9 mouse cellular contexts compared by ENCODE assay signal in genomic region chr6:142962476-142962875, GRCm38 (mm10). TPM values are rescaled to one million over a fixed set of nuclear protein-coding genes. Genes with fewer than 3 reads are reported as not detected.
DNase-seq lines count a peak whose midpoint lies in the region; ATAC-seq and TF ChIP-seq lines count a peak whose summit lies in the region.
"Had no signal": no experiment of that assay in that cellular context is flagged by ENCODE, and none has a peak within 500 bp of the region (broad histone marks: within the 10 kb centered on the region; RNA-seq: fewer than 3 reads in every experiment).

No protein-coding gene starts in this region.

- H3K4me3 ChIP-seq in kidney, embryonic 14.5 days (ENCODE audit: low read length): peak overlapping the region; percentile 54
- H3K4me3 ChIP-seq in cortical plate, adult 2 months (ENCODE audit: insufficient read depth, low read length): peak overlapping the region; percentile 63
- peak overlapping the region; percentile 83 for H3K4me3 ChIP-seq in forebrain, embryonic 16.5 days (replicated peaks; ENCODE audit: low read length)
- peak overlapping the region; percentile 76 for H3K4me3 ChIP-seq in neural tube, embryonic 12.5 days
- no peak overlapping the region for H3K4me3 ChIP-seq in lung, adult 2 months (replicated peaks; ENCODE audit: extremely low read depth, low read depth, low read length)

- no peak for ATAC-seq in kidney, embryonic 14.5 days (ENCODE audit: low FRiP score, low TSS enrichment)
- no peak for ATAC-seq in forebrain, embryonic 16.5 days
- no peak for ATAC-seq in neural tube, embryonic 12.5 days (ENCODE audit: low FRiP score, low read depth)

- TF ChIP-seq CTCF in cortical plate, adult 2 months (IDR thresholded peaks at IDR 0.05; ENCODE audit: extremely low read depth, insufficient read depth, low read length): no peak
- TF ChIP-seq CTCF in lung, adult 2 months (IDR thresholded peaks at IDR 0.05; ENCODE audit: insufficient read depth, low read length): no peak

- H3K9me3 ChIP-seq in kidney, embryonic 14.5 days (ENCODE audit: control insufficient read depth, low read length): no peaks in the 10 kb centered on the region
- H3K9me3 ChIP-seq in forebrain, embryonic 16.5 days (ENCODE audit: control insufficient read depth, low read length): no peaks in the 10 kb centered on the region
- H3K9me3 ChIP-seq in neural tube, embryonic 12.5 days: no peaks in the 10 kb centered on the region

- no peak overlapping the region for H3K27ac ChIP-seq in kidney, embryonic 14.5 days (ENCODE audit: low read depth, low read length)
- H3K27ac ChIP-seq in cortical plate, adult 2 months (ENCODE audit: insufficient read depth, low read length): no peak overlapping the region
- no peak overlapping the region for H3K27ac ChIP-seq in forebrain, embryonic 16.5 days (ENCODE audit: low read length)
- H3K27ac ChIP-seq in neural tube, embryonic 12.5 days: no peak overlapping the region

- H3K36me3 ChIP-seq in kidney, embryonic 14.5 days (ENCODE audit: control insufficient read depth, insufficient read depth, low read length): no peaks in the 10 kb centered on the region
- no peaks in the 10 kb centered on the region for H3K36me3 ChIP-seq in forebrain, embryonic 16.5 days (ENCODE audit: control insufficient read depth, insufficient read depth)
- peaks cover 8% of the 10 kb centered on the region; the same call in 1 of the 2 replicates for H3K36me3 ChIP-seq in neural tube, embryonic 12.5 days

- no peak for TF ChIP-seq POLR2A in cortical plate, adult 2 months (IDR thresholded peaks at IDR 0.05; ENCODE audit: extremely low read depth, insufficient read depth, low read length)
- TF ChIP-seq POLR2A in lung, adult 2 months (IDR thresholded peaks at IDR 0.05; ENCODE audit: borderline replicate concordance, extremely low read depth, low read depth, low read length): no peak

- 65% methylated on average over 10 of the region's 10 CpGs for WGBS in kidney, embryonic 14.5 days
- 76% methylated on average over 10 of the region's 10 CpGs for WGBS in forebrain, embryonic 16.5 days
- WGBS in neural tube, embryonic 12.5 days: 57% methylated on average over 10 of the region's 10 CpGs
- 73% methylated on average over 10 of the region's 10 CpGs for WGBS in lung, adult 2 months

- H3K4me1 ChIP-seq in kidney, embryonic 14.5 days (ENCODE audit: control insufficient read depth, insufficient read depth, low read length): no peaks in the 10 kb centered on the region
- no peaks in the 10 kb centered on the region for H3K4me1 ChIP-seq in cortical plate, adult 2 months (ENCODE audit: control insufficient read depth, insufficient read depth, low read length)
- peaks cover 21% of the 10 kb centered on the region for H3K4me1 ChIP-seq in forebrain, embryonic 16.5 days (replicated peaks; ENCODE audit: control insufficient read depth, insufficient read depth, low read length)
- peaks cover 22% of the 10 kb centered on the region for H3K4me1 ChIP-seq in neural tube, embryonic 12.5 days
- peaks cover 4% of the 10 kb centered on the region for H3K4me1 ChIP-seq in lung, adult 2 months (ENCODE audit: control insufficient read depth, insufficient read depth, low read length)

- H3K9ac ChIP-seq in kidney, embryonic 14.5 days (ENCODE audit: low read depth, low read length): no peak overlapping the region
- H3K9ac ChIP-seq in forebrain, embryonic 16.5 days (replicated peaks; ENCODE audit: low read depth, low read length): no peak overlapping the region
- H3K9ac ChIP-seq in neural tube, embryonic 12.5 days: peak overlapping the region; percentile 36; the same call in 1 of the 2 replicates

- peak overlapping the region; percentile 94 for H3K4me2 ChIP-seq in kidney, embryonic 14.5 days (replicated peaks; ENCODE audit: low read depth, low read length)
- peak overlapping the region; percentile 63 for H3K4me2 ChIP-seq in forebrain, embryonic 16.5 days (ENCODE audit: low read length)
- H3K4me2 ChIP-seq in neural tube, embryonic 12.5 days (replicated peaks): peak overlapping the region; percentile 86

- no peak for DNase-seq in kidney, postnatal 4 days
- DNase-seq in Muller cell, postnatal 12 days (ENCODE audit: inconsistent ontology term): no peak
- no peak for DNase-seq in lung, adult 2 months
- no peak for DNase-seq in gastrocnemius, postnatal 4 days (ENCODE audit: low spot score in 2 of 2)
- DNase-seq: lung, postnatal 4 days had no signal

- peaks cover 12% of the 10 kb centered on the region for H3K27me3 ChIP-seq in kidney, embryonic 14.5 days (ENCODE audit: control insufficient read depth, insufficient read depth, low read length)
- no peaks in the 10 kb centered on the region for H3K27me3 ChIP-seq in forebrain, embryonic 16.5 days (replicated peaks; ENCODE audit: control insufficient read depth, insufficient read depth, low read length)
- no peaks in the 10 kb centered on the region for H3K27me3 ChIP-seq in neural tube, embryonic 12.5 days (replicated peaks)

RNA-seq across cellular contexts. Expression of gene St8sia1, which starts 1.8 kb away (rescaled TPM):
- 2.4 and 3.5 TPM in 2 replicates for polyA plus RNA-seq in kidney, embryonic 14.5 days (2014; fragmentation: Nextera tagmentation; extraction: Ambion mirVana)
- polyA plus RNA-seq in cortical plate, adult 2 months (2012; rRNA removed): 9.0 and 10.3 TPM in 2 replicates
- 6.4 and 6.7 TPM in 2 replicates for polyA plus RNA-seq in forebrain, embryonic 16.5 days (2015; fragmentation: Nextera tagmentation; extraction: Ambion mirVana)
- polyA plus RNA-seq in neural tube, embryonic 12.5 days (2016; fragmentation: Nextera tagmentation; extraction: Ambion mirVana): 11.6 and 12.8 TPM in 2 replicates
- 0.23 and 0.26 TPM in 2 replicates for polyA plus RNA-seq in lung, adult 2 months (2012; rRNA removed)
- under 1 TPM; 0.47 to 0.52 TPM for total RNA-seq in gastrocnemius, postnatal 4 days (2021)
